8 mouse cellular contexts compared by ENCODE assay signal in genomic region chr14:76505439-76506220, GRCm38 (mm10). TPM values are rescaled to one million over a fixed set of nuclear protein-coding genes. Genes with fewer than 3 reads are reported as not detected.
DNase-seq lines count a peak whose midpoint lies in the region; ATAC-seq and TF ChIP-seq lines count a peak whose summit lies in the region.

No protein-coding gene starts in this region.

- peak overlapping the region; percentile 75 for H3K4me3 ChIP-seq in embryonic facial prominence, embryonic 13.5 days
- H3K4me3 ChIP-seq in heart, adult 2 months, result peak overlapping the region; percentile 89
- H3K4me3 ChIP-seq in limb, embryonic 14.5 days (replicated peaks; ENCODE audit: low read length), result peak overlapping the region; percentile 70
- peak overlapping the region; percentile 69 for H3K4me3 ChIP-seq in midbrain, postnatal 0 days (ENCODE audit: low read depth, low read length)

- TF ChIP-seq CTCF in heart, adult 2 months (IDR thresholded peaks at IDR 0.05), result no peak
- TF ChIP-seq CTCF in midbrain, postnatal 0 days (IDR thresholded peaks at IDR 0.05), result no peak

- H3K4me1 ChIP-seq in embryonic facial prominence, embryonic 13.5 days, result peaks cover 26% of the 10 kb centered on the region
- H3K4me1 ChIP-seq in heart, adult 2 months (ENCODE audit: control insufficient read depth, insufficient read depth, low read length), result peaks cover 4% of the 10 kb centered on the region
- peaks cover 17% of the 10 kb centered on the region for H3K4me1 ChIP-seq in limb, embryonic 14.5 days (ENCODE audit: control insufficient read depth, insufficient read depth, low read length)
- peaks cover 7% of the 10 kb centered on the region; the same call in 1 of the 2 replicates for H3K4me1 ChIP-seq in midbrain, postnatal 0 days (ENCODE audit: insufficient read depth, low read length)

- no peaks in the 10 kb centered on the region for H3K27me3 ChIP-seq in embryonic facial prominence, embryonic 13.5 days
- no peaks in the 10 kb centered on the region for H3K27me3 ChIP-seq in heart, adult 2 months (ENCODE audit: control insufficient read depth, insufficient read depth, low read length)
- no peaks in the 10 kb centered on the region for H3K27me3 ChIP-seq in limb, embryonic 14.5 days (ENCODE audit: control insufficient read depth, insufficient read depth, low read length)
- no peaks in the 10 kb centered on the region for H3K27me3 ChIP-seq in midbrain, postnatal 0 days (ENCODE audit: insufficient read depth, low read length)

- TF ChIP-seq EP300 in heart, adult 2 months (IDR thresholded peaks at IDR 0.05; ENCODE audit: insufficient read depth, low read depth, low read length), result peak; percentile 74; the same call in 1 of the 2 replicates

- H3K9me3 ChIP-seq in embryonic facial prominence, embryonic 13.5 days, result no peaks in the 10 kb centered on the region
- H3K9me3 ChIP-seq in limb, embryonic 14.5 days (ENCODE audit: control insufficient read depth, low read length), result no peaks in the 10 kb centered on the region
- H3K9me3 ChIP-seq in midbrain, postnatal 0 days (ENCODE audit: low read length), result no peaks in the 10 kb centered on the region

- under 1% methylated on average over 31 of the region's 31 CpGs for WGBS in embryonic facial prominence, embryonic 13.5 days
- WGBS in heart, adult 2 months, result under 1% methylated on average over 31 of the region's 31 CpGs
- WGBS in limb, embryonic 14.5 days, result 0% methylated on average over 30 of the region's 31 CpGs
- under 1% methylated on average over 31 of the region's 31 CpGs for WGBS in midbrain, postnatal 0 days

- TF ChIP-seq POLR2A in heart, adult 2 months (IDR thresholded peaks at IDR 0.05; ENCODE audit: insufficient read depth, low read depth, low read length), result peak; percentile 84
- peak; percentile 73; the same call in 1 of the 2 replicates for TF ChIP-seq POLR2A in limb, embryonic 14.5 days (IDR thresholded peaks at IDR 0.05; ENCODE audit: borderline replicate concordance, extremely low read depth, insufficient read depth, insufficient read length)

- H3K4me2 ChIP-seq in embryonic facial prominence, embryonic 13.5 days, result peak overlapping the region; percentile 92
- peak overlapping the region; percentile 88 for H3K4me2 ChIP-seq in limb, embryonic 14.5 days (replicated peaks; ENCODE audit: low read depth, low read length, severe bottlenecking)
- peak overlapping the region; percentile 95 for H3K4me2 ChIP-seq in midbrain, postnatal 0 days (ENCODE audit: low read depth, low read length, poor library complexity, severe bottlenecking)

- H3K27ac ChIP-seq in embryonic facial prominence, embryonic 13.5 days, result peak overlapping the region; percentile 100
- peak overlapping the region; percentile 100 for H3K27ac ChIP-seq in heart, adult 2 months
- H3K27ac ChIP-seq in limb, embryonic 14.5 days (replicated peaks; ENCODE audit: low read depth, low read length), result peak overlapping the region; percentile 99
- peak overlapping the region; percentile 100 for H3K27ac ChIP-seq in midbrain, postnatal 0 days (ENCODE audit: low read depth, low read length)

- H3K36me3 ChIP-seq in embryonic facial prominence, embryonic 13.5 days, result peaks cover 29% of the 10 kb centered on the region
- H3K36me3 ChIP-seq in heart, adult 2 months (ENCODE audit: control insufficient read depth, insufficient read depth, low read length), result peaks cover 12% of the 10 kb centered on the region
- peaks cover 16% of the 10 kb centered on the region for H3K36me3 ChIP-seq in limb, embryonic 14.5 days (ENCODE audit: control insufficient read depth, insufficient read depth, low read length)
- H3K36me3 ChIP-seq in midbrain, postnatal 0 days (ENCODE audit: insufficient read depth, low read length), result peaks cover 15% of the 10 kb centered on the region

- ATAC-seq in embryonic facial prominence, embryonic 13.5 days (ENCODE audit: insufficient number of reproducible peaks, insufficient read depth, low FRiP score, low TSS enrichment, low read depth), result peak; percentile 87
- peak; percentile 74 for ATAC-seq in limb, embryonic 14.5 days (ENCODE audit: low FRiP score, low read depth)
- peak; percentile 82 for ATAC-seq in midbrain, postnatal 0 days (ENCODE audit: low FRiP score)

- no peaks in the 10 kb centered on the region for H3K79me2 ChIP-seq in heart, adult 2 months (replicated peaks; ENCODE audit: control insufficient read depth, insufficient read depth, low read length)

- intact Hi-C loops in heart, adult 2 months (cut with DNase I), result loop anchor here (2.0 to 10.0 kb wide), 6 partner anchors 52 to 313 kb away; partner anchors contain the start of gene Serp2

- peak overlapping the region; percentile 99 for H3K9ac ChIP-seq in embryonic facial prominence, embryonic 13.5 days
- H3K9ac ChIP-seq in heart, adult 2 months (ENCODE audit: low read depth, low read length), result peak overlapping the region; percentile 91
- peak overlapping the region; percentile 97 for H3K9ac ChIP-seq in limb, embryonic 14.5 days (ENCODE audit: low read depth, low read length, severe bottlenecking)
- H3K9ac ChIP-seq in midbrain, postnatal 0 days (replicated peaks; ENCODE audit: low read length, poor library complexity, severe bottlenecking), result peak overlapping the region; percentile 99

- DNase-seq in layer of hippocampus, adult 11-12 months (ENCODE audit: low spot score), result peak; percentile 82
- DNase-seq in layer of hippocampus, adult 9-10 months (ENCODE audit: low spot score), result no peak
- DNase-seq in heart, adult 2 months, result peak; percentile 89 to 92
- DNase-seq in kidney, adult 8-10 months, result peak; percentile 88 to 92
- peak; percentile 96 for DNase-seq in limb, embryonic 14.5 days (ENCODE audit: low spot score)
- DNase-seq in midbrain, postnatal 0 days (ENCODE audit: low spot score), result peak; percentile 98
- peak; percentile 25 to 44 for DNase-seq in spleen, postnatal 14 days (ENCODE audit: low spot score in 2 of 2)

RNA-seq across cellular contexts. Expression of gene Serp2, which starts 51.1 kb away (rescaled TPM):
- polyA plus RNA-seq in embryonic facial prominence, embryonic 13.5 days (2015; fragmentation: Nextera tagmentation; extraction: Ambion mirVana), result 11.0 and 14.6 TPM in 2 replicates
- total RNA-seq in heart, adult 2 months (2021), result under 1 TPM; 0.60 to 0.64 TPM
- polyA plus RNA-seq in heart, adult 2 months (2012; rRNA removed), result 0.96 and 1.7 TPM in 2 replicates
- 12.7 and 14.7 TPM in 2 replicates for polyA plus RNA-seq in limb, embryonic 14.5 days (2012; rRNA removed)
- 14.3 and 14.4 TPM in 2 replicates for polyA plus RNA-seq in limb, embryonic 14.5 days (2014; fragmentation: Nextera tagmentation; extraction: Ambion mirVana)
- 164 and 199 TPM in 2 replicates for total RNA-seq in midbrain, postnatal 0 days (2014; rRNA removed)
- polyA plus RNA-seq in midbrain, postnatal 0 days (2015; fragmentation: Nextera tagmentation; extraction: Ambion mirVana), result 271 and 292 TPM in 2 replicates

Comparison
In these comparisons a context has a peak if more than half of its experiments do, and no peak if none do; other contexts are left out.
1. RNA of gene Serp2, which starts 51.1 kb away (polyA plus RNA-seq): 271 to 292 TPM in midbrain, postnatal 0 days; 12.7 to 14.7 TPM in limb, embryonic 14.5 days, 11.0 to 14.6 TPM in embryonic facial prominence, embryonic 13.5 days and 0.96 to 1.7 TPM in heart, adult 2 months; every median in the first group is over 10 times any median in the second.
2. Peak in every context shown above with its lines, with median percentiles within 50 percentile points of each other: ATAC-seq, H3K27ac ChIP-seq, H3K4me2 ChIP-seq, H3K4me3 ChIP-seq and H3K9ac ChIP-seq.